Mouse (Mus musculus) neural tube, embryonic 14.5 days (tissue): ENCODE measurements around the gene 4933427D14Rik. TPM values are rescaled to one million over a fixed set of nuclear protein-coding genes. Genes with fewer than 3 reads are reported as not detected.

Experiments used
- ATAC-seq: fragments of 200-750 bp; cut with Nextera tagmentation; 2 replicates; pipeline ENCODE4 v1.8.0; 2017; ENCODE audit warnings: low read depth, mild to moderate bottlenecking, moderate TSS enrichment, moderate library complexity
- H3K27ac ChIP-seq: fragments of 300-500 bp; sonication (generic); 2 replicates; pipeline ENCODE4 v1.5.1; 2014; ENCODE audit warnings: low read depth, mild to moderate bottlenecking, control low read depth, low read length, moderate library complexity, mixed read lengths
- H3K27me3 ChIP-seq: fragments of 300-500 bp; sonication (generic); 2 replicates; pipeline ENCODE4 v1.6.1; 2014; ENCODE audit warnings: low read length; ENCODE audit not compliant: control insufficient read depth, insufficient read depth
- H3K36me3 ChIP-seq: fragments of 300-500 bp; sonication (generic); 2 replicates; pipeline ENCODE4 v1.6.1; 2014; ENCODE audit warnings: low read length, mixed read lengths; ENCODE audit not compliant: control insufficient read depth, insufficient read depth
- H3K4me1 ChIP-seq: fragments of 300-500 bp; sonication (generic); 2 replicates; pipeline ENCODE4 v1.6.1; 2014; ENCODE audit warnings: low read length; ENCODE audit not compliant: control insufficient read depth, insufficient read depth
- H3K4me2 ChIP-seq: fragments of 300-500 bp; sonication (generic); 2 replicates; pipeline ENCODE4 v1.6.1; 2014; ENCODE audit warnings: mild to moderate bottlenecking, low read depth, low read length, control low read depth
- H3K4me3 ChIP-seq: fragments of 300-500 bp; sonication (generic); 2 replicates; pipeline ENCODE4 v1.5.1; 2014; ENCODE audit warnings: low read depth, low read length, control low read depth, mixed read lengths
- H3K9ac ChIP-seq: fragments of 300-500 bp; sonication (generic); replicated peaks from 2 replicates; pipeline ENCODE4 v1.6.1; 2014; ENCODE audit warnings: low read depth, mild to moderate bottlenecking, control low read depth, low read length, mixed read lengths
- H3K9me3 ChIP-seq: fragments of 300-500 bp; sonication (generic); 2 replicates; pipeline ENCODE4 v1.6.1; 2016; ENCODE audit warnings: low read length; ENCODE audit not compliant: control insufficient read depth
- WGBS: fragments of 180-500 bp; shearing (Covaris S2); extraction: QIAGEN DNeasy Blood & Tissue Kit; methylation state at CpG from one replicate; pipeline ENCODE4 v1.1.7; 2014; 5-methylcytosine and 5-hydroxymethylcytosine counted together
- polyA plus RNA-seq: library from polyadenylated mRNA; unstranded; fragments of >200 nt; fragmentation: Nextera tagmentation; extraction: Ambion mirVana; gene quantifications from 2 replicates; pipeline ENCODE4 v1.2.1, GENCODE M21; 2014

4933427D14Rik gene
- polyA plus RNA-seq: 15.9 and 20.1 TPM in 2 replicates

DNA sequence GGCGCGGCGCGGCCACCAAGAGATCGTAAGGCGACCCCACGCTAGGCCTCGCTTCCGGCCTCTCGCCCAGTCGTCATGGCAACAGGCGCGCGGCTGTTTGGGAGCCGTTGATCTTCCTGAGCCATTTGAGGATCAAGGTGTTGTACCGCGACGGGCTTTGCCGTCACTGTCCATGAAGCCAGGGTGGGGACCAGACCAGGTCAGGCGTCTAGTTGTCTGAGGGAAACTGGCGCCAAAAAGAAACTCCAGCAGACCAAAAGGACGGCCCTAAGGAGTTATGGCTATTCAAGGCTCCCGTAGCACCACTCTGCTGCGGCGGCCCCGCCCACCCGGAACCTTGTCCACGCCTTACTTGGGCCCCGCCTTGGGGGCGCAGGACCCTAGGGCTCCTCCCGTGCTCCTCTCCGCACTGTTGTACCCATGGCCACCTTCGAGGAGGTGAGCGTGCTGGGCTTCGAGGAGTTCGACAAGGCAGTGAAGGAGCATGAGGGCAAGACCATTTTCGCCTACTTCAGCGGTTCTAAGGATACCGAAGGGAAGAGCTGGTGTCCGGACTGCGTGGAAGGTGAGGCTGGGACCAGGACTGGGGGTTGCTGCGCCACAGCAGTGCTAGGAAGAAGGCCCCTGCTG lies at the start of gene 4933427D14Rik, which contains the start of gene Txndc17:
Gene 4933427D14Rik (minus strand): TSS at position 256 of the 630 bp plus-strand sequence.
Gene Txndc17 (plus strand): TSS at position 344 of the 630 bp plus-strand sequence.
- ATAC-seq: peak; percentile 93
- Histone ChIP-seq H3K27me3 (no peaks in the 10 kb centered on the region), H3K4me1 (peaks cover 14% of the 10 kb centered on the region), H3K36me3 (peaks cover 27% of the 10 kb centered on the region), H3K9ac (peak within 1 kb of the TSS; percentile 82), H3K9me3 (no peaks in the 10 kb centered on the region), H3K4me2 (peak within 1 kb of the TSS; percentile 91), H3K4me3 (peak within 1 kb of the TSS; percentile 48), H3K27ac (peak within 1 kb of the TSS; percentile 73)
- under 1% methylated on average over 42 of the region's 42 CpGs for WGBS

GRCm38 (mm10) chr11:72256441-72256840 lies 49.2 kb upstream of the 4933427D14Rik start:
- Histone ChIP-seq H3K4me1 (no peaks in the 10 kb centered on the region), H3K4me2 (no peak overlapping the region), H3K4me3 (no peak overlapping the region), H3K36me3 (no peaks in the 10 kb centered on the region), H3K27ac (no peak overlapping the region), H3K27me3 (no peaks in the 10 kb centered on the region), H3K9ac (no peak overlapping the region), H3K9me3 (no peaks in the 10 kb centered on the region)
- WGBS: 90% methylated on average over 2 of the region's 2 CpGs
- no peak for ATAC-seq

DNA sequence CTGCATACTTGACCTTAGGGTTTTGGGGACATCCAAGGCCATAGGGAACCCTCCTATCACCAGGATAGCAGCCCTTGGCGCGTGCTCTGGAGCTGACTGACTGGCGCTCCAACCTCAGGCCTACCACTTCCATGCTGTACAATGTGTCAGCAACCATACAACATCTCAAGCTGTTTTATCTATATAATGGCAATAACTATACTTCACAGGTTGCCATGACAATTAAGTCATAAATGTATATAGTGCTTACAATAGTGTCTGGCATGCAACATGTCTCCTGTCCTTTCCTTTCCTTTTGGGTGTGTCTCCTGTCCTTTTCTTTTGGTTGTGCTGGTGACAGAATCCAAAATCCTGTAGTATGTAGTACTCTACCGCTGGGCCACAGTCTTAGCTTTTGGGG lies 48.4 kb upstream of the 4933427D14Rik start:
- WGBS: 95% methylated on average over 4 of the region's 4 CpGs
- H3K4me3 ChIP-seq: no peak overlapping the region
- no peaks in the 10 kb centered on the region for H3K36me3 ChIP-seq
- ATAC-seq: no peak
- H3K27ac ChIP-seq: no peak overlapping the region
- no peaks in the 10 kb centered on the region for H3K4me1 ChIP-seq
- H3K9me3 ChIP-seq: no peaks in the 10 kb centered on the region
- no peaks in the 10 kb centered on the region for H3K27me3 ChIP-seq
- no peak overlapping the region for H3K4me2 ChIP-seq
- H3K9ac ChIP-seq: no peak overlapping the region

DNA sequence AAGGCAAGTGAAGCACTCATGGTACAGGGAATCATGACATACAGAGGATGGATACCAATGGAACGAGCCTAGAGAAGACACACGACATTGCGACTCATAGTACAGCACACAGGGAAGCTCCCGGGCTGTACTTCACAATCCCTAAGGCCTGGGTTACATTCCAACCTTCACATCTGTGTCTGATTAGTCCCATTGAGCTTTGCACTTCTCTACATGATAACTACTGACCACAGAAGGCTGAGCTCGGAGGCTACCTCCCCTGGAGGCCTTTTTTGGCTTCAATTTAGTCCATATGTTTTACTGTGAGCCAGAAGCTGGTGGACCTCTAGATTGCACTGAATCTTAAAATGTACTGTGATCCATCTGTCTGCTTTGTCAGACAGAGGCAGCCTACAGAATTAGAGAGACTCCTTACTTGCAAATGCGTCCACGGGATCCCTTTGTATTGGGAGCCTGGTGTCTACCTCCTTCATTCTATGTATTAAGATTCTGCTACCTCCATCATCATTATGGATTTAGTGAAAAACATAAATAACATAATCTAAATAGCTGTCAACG lies 38.0 kb upstream of the 4933427D14Rik start:
- H3K9ac ChIP-seq: no peak overlapping the region
- no peaks in the 10 kb centered on the region for H3K9me3 ChIP-seq
- WGBS: 83% methylated on average over 8 of the region's 8 CpGs
- H3K27me3 ChIP-seq: no peaks in the 10 kb centered on the region
- ATAC-seq: no peak
- H3K4me1 ChIP-seq: no peaks in the 10 kb centered on the region
- H3K27ac ChIP-seq: no peak overlapping the region
- H3K36me3 ChIP-seq: no peaks in the 10 kb centered on the region
- no peak overlapping the region for H3K4me2 ChIP-seq
- no peak overlapping the region for H3K4me3 ChIP-seq

DNA sequence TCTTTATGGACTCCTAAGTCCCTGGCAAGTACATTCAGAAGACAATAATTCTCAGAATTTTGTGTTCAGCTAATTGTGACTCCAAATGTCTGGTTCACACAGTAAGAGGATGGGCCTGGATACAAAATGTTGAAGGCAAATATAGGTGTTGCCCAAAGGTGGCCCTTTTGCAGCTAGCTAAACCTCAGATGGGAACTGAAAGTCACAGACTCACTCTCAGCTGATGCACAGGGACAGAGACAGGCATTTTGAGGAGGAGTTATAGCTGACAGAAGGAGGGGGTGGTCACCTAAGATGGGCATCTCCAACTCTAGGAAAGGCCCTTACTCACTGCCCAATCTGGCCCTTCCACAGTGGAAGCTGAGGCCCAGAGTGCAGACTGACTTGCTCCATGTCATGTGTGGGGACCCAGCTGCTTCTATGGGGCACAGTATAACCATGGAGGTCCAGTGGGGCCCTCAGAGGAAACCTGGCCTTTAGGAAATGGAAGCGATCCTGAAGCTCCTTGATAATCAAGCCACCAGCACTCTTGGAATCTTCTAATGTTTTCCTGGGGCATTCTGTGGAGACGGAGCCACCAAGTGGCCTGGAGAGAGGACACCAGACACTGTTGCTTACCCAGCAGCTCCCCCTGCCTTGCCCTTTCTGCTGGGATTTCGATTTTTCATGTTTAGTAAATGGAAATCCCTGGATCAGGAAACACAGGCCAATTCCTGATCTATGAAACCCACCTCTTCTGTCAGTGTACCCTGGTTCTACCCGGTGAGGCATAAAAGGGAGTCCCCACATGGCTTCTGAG lies 33.0 kb upstream of the 4933427D14Rik start:
- no peak overlapping the region for H3K4me3 ChIP-seq
- H3K36me3 ChIP-seq: no peaks in the 10 kb centered on the region
- H3K27ac ChIP-seq: no peak overlapping the region
- no peak overlapping the region for H3K4me2 ChIP-seq
- H3K9ac ChIP-seq: no peak overlapping the region
- ATAC-seq: no peak
- H3K9me3 ChIP-seq: no peaks in the 10 kb centered on the region
- no peaks in the 10 kb centered on the region for H3K27me3 ChIP-seq
- no peaks in the 10 kb centered on the region for H3K4me1 ChIP-seq
- 80% methylated on average over 4 of the region's 4 CpGs for WGBS

GRCm38 (mm10) chr11:72234013-72234412 lies 26.8 kb upstream of the 4933427D14Rik start:
- 65% methylated on average over 5 of the region's 5 CpGs for WGBS
- no peak for ATAC-seq

GRCm38 (mm10) chr11:72232991-72233390 lies 25.7 kb upstream of the 4933427D14Rik start:
- Histone ChIP-seq H3K9ac (no peak overlapping the region), H3K27ac (no peak overlapping the region), H3K4me1 (no peaks in the 10 kb centered on the region), H3K36me3 (no peaks in the 10 kb centered on the region), H3K4me2 (no peak overlapping the region), H3K9me3 (no peaks in the 10 kb centered on the region), H3K4me3 (no peak overlapping the region), H3K27me3 (no peaks in the 10 kb centered on the region)
- no peak for ATAC-seq
- 67% methylated on average over 1 of the region's 1 CpGs for WGBS

More at GRCm38 (mm10) chr11:72234013-72234412, 26.8 kb upstream of the 4933427D14Rik start:
- H3K36me3 ChIP-seq: no peaks in the 10 kb centered on the region
- H3K4me3 ChIP-seq: no peak overlapping the region
- no peak overlapping the region for H3K27ac ChIP-seq
- no peaks in the 10 kb centered on the region for H3K27me3 ChIP-seq
- no peak overlapping the region for H3K9ac ChIP-seq
- no peaks in the 10 kb centered on the region for H3K4me1 ChIP-seq
- no peaks in the 10 kb centered on the region for H3K9me3 ChIP-seq
- H3K4me2 ChIP-seq: no peak overlapping the region

GRCm38 (mm10) chr11:72232068-72232467 lies 24.8 kb upstream of the 4933427D14Rik start:
- Histone ChIP-seq H3K9ac (no peak overlapping the region), H3K4me3 (no peak overlapping the region), H3K27me3 (no peaks in the 10 kb centered on the region), H3K9me3 (no peaks in the 10 kb centered on the region), H3K36me3 (no peaks in the 10 kb centered on the region), H3K4me2 (no peak overlapping the region), H3K27ac (no peak overlapping the region), H3K4me1 (no peaks in the 10 kb centered on the region)
- 82% methylated on average over 7 of the region's 7 CpGs for WGBS
- no peak for ATAC-seq

DNA sequence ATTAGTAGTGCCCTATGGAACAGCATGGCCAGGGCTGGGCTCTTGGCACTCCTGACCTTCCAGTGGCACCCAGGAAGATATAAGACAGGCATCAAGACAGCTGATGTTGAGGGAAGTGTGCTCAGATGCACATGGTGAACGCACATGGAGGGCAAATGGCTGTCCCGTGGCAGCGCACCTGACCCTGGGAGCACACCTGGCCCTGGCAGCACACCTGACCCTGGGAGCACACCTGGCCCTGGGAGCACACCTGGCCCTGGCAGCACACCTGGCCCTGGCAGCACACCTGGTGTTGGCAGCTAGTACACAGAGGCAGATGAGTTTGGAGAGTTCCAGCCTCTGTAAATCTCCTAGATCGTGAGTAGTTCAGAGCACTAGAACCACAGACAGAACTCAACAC lies 21.3 kb upstream of the 4933427D14Rik start:
- H3K27ac ChIP-seq: no peak overlapping the region
- H3K9me3 ChIP-seq: no peaks in the 10 kb centered on the region
- 98% methylated on average over 4 of the region's 4 CpGs for WGBS
- H3K4me1 ChIP-seq: peaks cover 4% of the 10 kb centered on the region; the same call in 1 of the 2 replicates
- no peak overlapping the region for H3K4me2 ChIP-seq
- no peak for ATAC-seq
- H3K27me3 ChIP-seq: no peaks in the 10 kb centered on the region
- no peak overlapping the region for H3K4me3 ChIP-seq
- no peaks in the 10 kb centered on the region for H3K36me3 ChIP-seq
- H3K9ac ChIP-seq: no peak overlapping the region
